Mouse (Mus musculus) E14TG2a.4 (cell line): ENCODE data around the gene Nedd4.

Experiments used
- CTCF ChIP-seq: conservative IDR thresholded peaks from 2 replicates; pipeline ENCODE4 v1.5.1; 2014; ENCODE audit warnings: low read length
- NANOG ChIP-seq: IDR thresholded peaks from 2 replicates; pipeline ENCODE4 v1.6.1; 2014; ENCODE audit warnings: borderline replicate concordance, low read length, mixed read lengths

DNA sequence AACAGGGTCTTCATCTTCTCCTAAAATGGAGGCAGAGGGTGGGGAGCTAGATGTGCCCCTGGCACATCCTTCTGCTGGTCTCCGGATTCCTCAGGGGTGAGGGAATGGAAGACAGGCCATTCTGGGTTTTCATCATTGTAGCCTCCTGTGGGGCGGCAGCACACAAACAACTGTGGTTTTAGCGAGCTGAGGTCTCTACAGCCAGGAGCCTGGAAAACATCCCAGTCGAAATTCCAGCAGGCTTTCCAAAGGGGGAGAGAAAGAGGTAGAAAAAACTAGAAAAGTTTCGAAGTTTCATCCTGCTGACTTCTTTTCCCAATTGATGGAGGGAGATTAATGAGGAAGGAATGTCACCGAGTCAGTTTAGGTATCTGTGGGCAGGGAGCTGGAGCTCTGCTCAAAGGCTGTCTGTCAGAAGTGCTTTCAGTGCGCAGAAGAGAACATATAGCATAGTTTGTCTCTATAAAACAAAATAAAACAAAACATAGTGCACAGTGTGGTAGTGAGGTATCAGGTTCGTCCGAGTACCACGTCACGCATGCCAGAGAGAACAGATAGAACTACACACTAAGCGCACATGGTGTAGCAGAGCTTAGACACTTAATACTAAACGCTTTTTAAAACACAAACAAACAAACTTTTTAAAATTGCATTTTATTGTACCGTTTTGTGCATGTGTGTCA lies 128.5 kb downstream of the Nedd4 start:
- TF ChIP-seq CTCF (no peak), NANOG (no peak)
